Mouse (Mus musculus) liver, postnatal 0 days (tissue): ENCODE measurements at regions not wholly inside any gene's neighbourhood (a gene's known extent, or its start where the extent isn't known, plus 50 kb on each side); places are given as distances from the start of the nearest gene placed in this dataset.

ENCODE experiments used
- ATAC-seq: fragments of 200-750 bp; cut with Nextera tagmentation; 2 replicates; pipeline ENCODE4 v1.8.0; 2017; ENCODE audit warnings: mild to moderate bottlenecking, moderate library complexity
- DNase-seq: peaks from one replicate; pipeline ENCODE4 v3.0.0-alpha.2; 2016
- H3K27ac ChIP-seq: fragments of 300-500 bp; sonication (generic); 2 replicates; pipeline ENCODE4 v1.5.1; 2014; ENCODE audit warnings: antibody characterized with exemption, moderate library complexity, mild to moderate bottlenecking, low read depth
- H3K27me3 ChIP-seq: fragments of 300-500 bp; sonication (generic); 2 replicates; pipeline ENCODE4 v1.6.1; 2014; ENCODE audit warnings: low read length, control low read depth, mixed read lengths; ENCODE audit not compliant: insufficient read depth
- H3K36me3 ChIP-seq: fragments of 300-500 bp; sonication (generic); replicated peaks from 2 replicates; pipeline ENCODE4 v1.6.1; 2014; ENCODE audit warnings: mild to moderate bottlenecking, control low read depth, low read length, moderate library complexity, mixed read lengths; ENCODE audit not compliant: insufficient read depth
- H3K4me1 ChIP-seq: fragments of 300-500 bp; sonication (generic); 2 replicates; pipeline ENCODE4 v1.6.1; 2014; ENCODE audit warnings: antibody characterized with exemption, mild to moderate bottlenecking, control low read depth; ENCODE audit not compliant: insufficient read depth
- H3K4me2 ChIP-seq: fragments of 300-500 bp; sonication (generic); 2 replicates; pipeline ENCODE4 v1.6.1; 2014; ENCODE audit warnings: low read depth, mild to moderate bottlenecking, low read length, moderate library complexity, mixed read lengths
- H3K4me3 ChIP-seq: fragments of 300-500 bp; sonication (generic); 2 replicates; pipeline ENCODE4 v1.5.1; 2014; ENCODE audit warnings: low read depth, low read length
- H3K9ac ChIP-seq: fragments of 300-500 bp; sonication (generic); replicated peaks from 2 replicates; pipeline ENCODE4 v1.6.1; 2014; ENCODE audit warnings: mild to moderate bottlenecking, moderate library complexity
- H3K9me3 ChIP-seq: fragments of 300-500 bp; sonication (generic); 2 replicates; pipeline ENCODE4 v1.6.1; 2016; ENCODE audit warnings: mild to moderate bottlenecking, control low read depth, low read length, mixed read lengths
- CTCF ChIP-seq: sonication (generic); IDR thresholded peaks from 2 replicates; pipeline ENCODE4 v1.5.1; 2016; ENCODE audit warnings: antibody characterized with exemption, low read depth
- EP300 ChIP-seq: IDR thresholded peaks from 2 replicates; pipeline ENCODE4 v1.6.1; 2016; ENCODE audit warnings: antibody characterized with exemption, low read depth, mild to moderate bottlenecking
- WGBS: fragments of 180-500 bp; shearing (Covaris S2); extraction: QIAGEN DNeasy Blood & Tissue Kit; methylation state at CpG from one replicate; pipeline ENCODE4 v1.1.7; 2014; ENCODE audit not compliant: insufficient replicate concordance; 5-methylcytosine and 5-hydroxymethylcytosine counted together

GRCm38 (mm10) chr14:62198476-62199190, 93.8 kb upstream of the Rnaseh2b start:
- no peak for ATAC-seq
- Histone ChIP-seq H3K4me2 (no peak overlapping the region), H3K9ac (no peak overlapping the region), H3K9me3 (no peaks in the 10 kb centered on the region), H3K27ac (no peak overlapping the region), H3K4me3 (no peak overlapping the region), H3K4me1 (no peaks in the 10 kb centered on the region), H3K27me3 (no peaks in the 10 kb centered on the region), H3K36me3 (no peaks in the 10 kb centered on the region)
- TF ChIP-seq CTCF (no peak), EP300 (no peak)
- DNase-seq, result no peak
- WGBS, result 61% methylated on average over 6 of the region's 6 CpGs

- Histone ChIP-seq H3K4me2 (no peak overlapping the region), H3K27ac (no peak overlapping the region), H3K4me1 (no peaks in the 10 kb centered on the region), H3K4me3 (no peak overlapping the region), H3K36me3 (no peaks in the 10 kb centered on the region), H3K9ac (no peak overlapping the region), H3K9me3 (no peaks in the 10 kb centered on the region), H3K27me3 (no peaks in the 10 kb centered on the region)
- WGBS, result 54% methylated on average over 1 of the region's 1 CpGs
- TF ChIP-seq CTCF, result no peak
- TF ChIP-seq EP300, result no peak
- ATAC-seq, result no peak
- DNase-seq, result no peak
These were observed 77.3 kb upstream of the Rnaseh2b start for GRCm38 (mm10) chr14:62215071-62215470.

GRCm38 (mm10) chr14:62216995-62217394, 75.4 kb upstream of the Rnaseh2b start:
- Histone ChIP-seq H3K9ac (no peak overlapping the region), H3K27me3 (no peaks in the 10 kb centered on the region), H3K4me3 (no peak overlapping the region), H3K36me3 (no peaks in the 10 kb centered on the region), H3K4me1 (no peaks in the 10 kb centered on the region), H3K9me3 (no peaks in the 10 kb centered on the region), H3K4me2 (no peak overlapping the region), H3K27ac (no peak overlapping the region)
- DNase-seq (no peak), ATAC-seq (no peak)
- no peak for TF ChIP-seq CTCF
- no peak for TF ChIP-seq EP300
- 68% methylated on average over 1 of the region's 1 CpGs for WGBS

- Histone ChIP-seq H3K9ac (no peak overlapping the region), H3K4me3 (no peak overlapping the region), H3K27ac (no peak overlapping the region), H3K36me3 (no peaks in the 10 kb centered on the region), H3K4me2 (no peak overlapping the region), H3K27me3 (no peaks in the 10 kb centered on the region), H3K9me3 (no peaks in the 10 kb centered on the region), H3K4me1 (no peaks in the 10 kb centered on the region)
- no peak for DNase-seq
- no peak for ATAC-seq
- TF ChIP-seq EP300 (no peak), CTCF (no peak)
- WGBS, result 53% methylated on average over 2 of the region's 2 CpGs
These were observed 74.4 kb upstream of the Rnaseh2b start for GRCm38 (mm10) chr14:62217971-62218370.

GRCm38 (mm10) chr14:62218716-62219115, 73.7 kb upstream of the Rnaseh2b start:
- no peaks in the 10 kb centered on the region for H3K36me3 ChIP-seq
- H3K4me1 ChIP-seq, result no peaks in the 10 kb centered on the region
- no peak overlapping the region for H3K27ac ChIP-seq
- 60% methylated on average over 2 of the region's 2 CpGs for WGBS
- ATAC-seq, result no peak
- TF ChIP-seq CTCF, result no peak
- no peak for TF ChIP-seq EP300
- no peaks in the 10 kb centered on the region for H3K9me3 ChIP-seq
- H3K4me2 ChIP-seq, result no peak overlapping the region
- H3K9ac ChIP-seq, result no peak overlapping the region
- H3K4me3 ChIP-seq, result no peak overlapping the region
- H3K27me3 ChIP-seq, result no peaks in the 10 kb centered on the region
- no peak for DNase-seq

- Histone ChIP-seq H3K9ac (no peak overlapping the region), H3K36me3 (no peaks in the 10 kb centered on the region), H3K27me3 (no peaks in the 10 kb centered on the region), H3K4me3 (no peak overlapping the region), H3K4me1 (no peaks in the 10 kb centered on the region), H3K9me3 (no peaks in the 10 kb centered on the region), H3K4me2 (no peak overlapping the region), H3K27ac (no peak overlapping the region)
- DNase-seq (no peak), ATAC-seq (no peak)
- TF ChIP-seq EP300 (no peak), CTCF (no peak)
- 72% methylated on average over 4 of the region's 4 CpGs for WGBS
These were observed 71.6 kb upstream of the Rnaseh2b start for GRCm38 (mm10) chr14:62220770-62221169.
